Mouse (Mus musculus) heart, adult 8-10 months (tissue): ENCODE measurements around the gene Gcn1l1. TPM values are rescaled to one million over a fixed set of nuclear protein-coding genes. Genes with fewer than 3 reads are reported as not detected.

Experiments
- DNase-seq: peaks from one replicate; pipeline ENCODE4 v3.0.0; 2022; ENCODE audit warnings: low spot score
- microRNA-seq: library from miRNA; unstranded; fragments of <30 nt; microRNA quantifications from one replicate; pipeline ENCODE4 v1.2.0, GENCODE M21; 2022
- total RNA-seq, 4 experiments: library from RNA; stranded (reverse); gene quantifications; 2 replicates each; pipeline ENCODE4 v1.2.4; 2022

Gene Gcn1l1
- total RNA-seq, 4 experiments from 2014 or later = 35.7 to 41.6 (median 39.3) TPM

- no peak for DNase-seq
These were observed 88.7 kb downstream of the Gcn1l1 start for GRCm38 (mm10) chr5:115653776-115654175.

GRCm38 (mm10) chr5:115656677-115657076, 91.6 kb downstream of the Gcn1l1 start:
- DNase-seq = no peak

- no peak for DNase-seq
These were observed 92.2 kb downstream of the Gcn1l1 start for GRCm38 (mm10) chr5:115657234-115657633.

- DNase-seq = no peak
These were observed 93.3 kb downstream of the Gcn1l1 start for GRCm38 (mm10) chr5:115658352-115658751.

DNA sequence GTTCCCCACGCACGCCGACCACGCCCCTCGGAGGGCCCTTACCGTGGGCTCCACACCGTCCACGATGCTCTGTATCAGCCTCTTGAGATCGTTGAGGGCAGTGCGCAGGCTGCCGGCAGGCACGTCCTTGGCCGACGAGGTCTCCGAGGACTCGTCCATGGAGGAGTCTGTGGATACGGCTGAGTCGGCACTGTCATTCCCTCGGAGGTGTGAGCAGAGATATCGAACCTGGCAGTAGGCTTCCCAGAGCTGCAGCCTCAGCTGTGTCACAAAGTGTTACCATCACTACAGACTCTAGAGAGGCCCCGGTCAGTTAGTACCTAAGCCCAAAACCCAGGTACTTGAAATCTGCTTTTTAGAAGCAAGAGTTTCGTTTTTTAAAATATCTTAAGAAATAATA, 97.6 kb downstream of the Gcn1l1 start:
- DNase-seq = no peak

- no peak for DNase-seq
These were observed 101.5 kb downstream of the Gcn1l1 start for GRCm38 (mm10) chr5:115666366-115667065.

DNA sequence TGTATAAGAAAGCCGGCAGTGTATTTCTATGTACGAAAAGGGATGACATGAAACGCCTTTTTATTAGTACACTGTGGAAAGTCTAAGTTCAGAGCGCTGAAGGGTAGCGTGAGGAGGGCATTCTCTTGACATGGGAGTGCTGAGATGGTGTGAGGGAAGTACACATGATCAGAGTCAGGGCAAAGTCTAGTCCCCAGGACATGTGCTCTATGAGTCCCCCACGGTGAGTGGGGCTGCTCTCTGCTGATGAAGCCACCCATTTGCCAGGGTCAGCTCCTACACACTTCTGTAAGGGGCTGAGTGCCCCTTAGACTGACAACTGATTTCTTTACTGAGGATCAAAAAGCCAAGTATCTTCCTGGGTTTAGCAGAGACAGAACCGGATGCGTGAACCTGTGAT, 102.2 kb downstream of the Gcn1l1 start:
- DNase-seq = no peak

DNA sequence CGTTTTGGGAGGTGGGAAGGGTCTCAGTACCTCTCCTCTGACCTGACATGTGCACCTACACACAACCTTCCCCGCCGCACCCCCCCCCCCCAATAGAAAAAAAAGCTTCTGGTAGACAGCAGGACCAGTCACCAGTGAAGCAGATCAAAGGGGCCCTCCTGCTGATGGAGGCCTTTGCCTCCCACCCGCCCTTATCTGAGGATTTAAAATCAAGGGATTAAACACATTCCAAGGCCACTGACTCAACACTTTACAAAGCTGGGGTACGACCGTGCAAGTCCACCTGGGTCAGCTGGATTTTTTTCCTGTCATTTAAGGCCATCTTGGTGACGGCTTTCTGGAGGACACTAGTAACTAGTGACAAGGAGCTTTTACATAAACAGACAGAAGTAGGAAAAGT, 102.8 kb downstream of the Gcn1l1 start:
- no peak for DNase-seq

GRCm38 (mm10) chr5:115668986-115669385, 103.9 kb downstream of the Gcn1l1 start:
- DNase-seq = no peak

DNA sequence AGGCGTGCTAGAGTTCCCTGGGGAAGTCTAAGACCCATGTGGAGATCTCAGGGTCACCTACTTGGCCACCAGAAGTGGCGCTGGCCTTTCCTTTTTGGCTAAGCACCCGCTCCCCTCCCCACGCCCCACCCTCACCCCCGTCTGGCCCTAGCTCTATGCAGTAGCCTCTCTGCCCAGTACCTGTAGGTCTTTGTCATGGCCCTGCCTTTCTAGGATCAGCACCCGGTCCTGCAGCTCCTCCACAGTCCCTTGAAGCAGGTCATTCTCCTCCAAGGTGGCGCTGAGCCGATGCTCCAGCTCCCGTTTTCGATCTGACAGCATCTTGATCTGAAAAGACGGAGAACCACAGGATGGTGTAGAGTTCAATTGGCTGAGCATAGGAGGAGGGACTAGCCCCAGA, 104.9 kb downstream of the Gcn1l1 start:
- DNase-seq = no peak

GRCm38 (mm10) chr5:115670406-115670805, 105.4 kb downstream of the Gcn1l1 start:
- no peak for DNase-seq

GRCm38 (mm10) chr5:115671846-115672245, 106.8 kb downstream of the Gcn1l1 start:
- DNase-seq = no peak

Small RNA genes within 50 kb of the gene (microRNA-seq; reads per million reads assigned to microRNA genes)
- not detected for gene Mir7029
- gene Mir7030 = not detected

Other genes with a start within 250 kb of the Gcn1l1 start
- gene Srsf9, start 238.1 kb upstream of the Gcn1l1 start, total RNA-seq = 10 to 100 TPM; 14.2 to 15.5 (median 14.4) TPM
- gene Gatc, start 224.1 kb upstream of the Gcn1l1 start, total RNA-seq = 10 to 100 TPM; 17.5 to 21.2 (median 19.4) TPM
- 10 to 100 TPM; 25.5 to 27.4 (median 25.8) TPM for gene Triap1, start 224.0 kb upstream of the Gcn1l1 start, total RNA-seq
- gene Cox6a1, start 216.3 kb upstream of the Gcn1l1 start, total RNA-seq = 100 to 1,000 TPM; 205 to 218 (median 216) TPM
- under 1 TPM; 0.16 to 0.52 (median 0.25) TPM for gene Msi1, start 135.7 kb upstream of the Gcn1l1 start, total RNA-seq
- not detected for gene Pla2g1b, start 99.0 kb upstream of the Gcn1l1 start, total RNA-seq
- gene Sirt4, start 80.5 kb upstream of the Gcn1l1 start, total RNA-seq = 10 to 100 TPM; 17.9 to 21.4 (median 19.6) TPM
- gene Pxn, start 58.6 kb upstream of the Gcn1l1 start, total RNA-seq = 10 to 100 TPM; 31.2 to 43.4 (median 34.1) TPM
- gene Rplp0, start 5.8 kb upstream of the Gcn1l1 start, total RNA-seq = 100 to 1,000 TPM; 591 to 710 (median 629) TPM
- 10 to 100 TPM; 42.0 to 48.0 (median 44.0) TPM for gene Rab35, start 66.7 kb downstream of the Gcn1l1 start, total RNA-seq
- gene Bicdl1, start 166.4 kb downstream of the Gcn1l1 start, total RNA-seq = 1 to 10 TPM; 6.2 to 8.9 (median 8.3) TPM